Mouse (Mus musculus) layer of hippocampus, adult 8-10 months (tissue): ENCODE results near the gene Paf1. TPM values are rescaled to one million over a fixed set of nuclear protein-coding genes. Genes with fewer than 3 reads are reported as not detected.

Experiments used
- DNase-seq, 2 experiments: peaks; one replicate each; pipeline ENCODE4 v3.0.0; 2022; ENCODE audit warnings: low spot score in 2 of 2
- total RNA-seq, 4 experiments: library from RNA; stranded (reverse); gene quantifications; 2 replicates each; pipeline ENCODE4 v1.2.4; 2022

Paf1 gene
- total RNA-seq = 10 to 100 TPM; 72.9 to 77.5 (median 75.4) TPM

DNA sequence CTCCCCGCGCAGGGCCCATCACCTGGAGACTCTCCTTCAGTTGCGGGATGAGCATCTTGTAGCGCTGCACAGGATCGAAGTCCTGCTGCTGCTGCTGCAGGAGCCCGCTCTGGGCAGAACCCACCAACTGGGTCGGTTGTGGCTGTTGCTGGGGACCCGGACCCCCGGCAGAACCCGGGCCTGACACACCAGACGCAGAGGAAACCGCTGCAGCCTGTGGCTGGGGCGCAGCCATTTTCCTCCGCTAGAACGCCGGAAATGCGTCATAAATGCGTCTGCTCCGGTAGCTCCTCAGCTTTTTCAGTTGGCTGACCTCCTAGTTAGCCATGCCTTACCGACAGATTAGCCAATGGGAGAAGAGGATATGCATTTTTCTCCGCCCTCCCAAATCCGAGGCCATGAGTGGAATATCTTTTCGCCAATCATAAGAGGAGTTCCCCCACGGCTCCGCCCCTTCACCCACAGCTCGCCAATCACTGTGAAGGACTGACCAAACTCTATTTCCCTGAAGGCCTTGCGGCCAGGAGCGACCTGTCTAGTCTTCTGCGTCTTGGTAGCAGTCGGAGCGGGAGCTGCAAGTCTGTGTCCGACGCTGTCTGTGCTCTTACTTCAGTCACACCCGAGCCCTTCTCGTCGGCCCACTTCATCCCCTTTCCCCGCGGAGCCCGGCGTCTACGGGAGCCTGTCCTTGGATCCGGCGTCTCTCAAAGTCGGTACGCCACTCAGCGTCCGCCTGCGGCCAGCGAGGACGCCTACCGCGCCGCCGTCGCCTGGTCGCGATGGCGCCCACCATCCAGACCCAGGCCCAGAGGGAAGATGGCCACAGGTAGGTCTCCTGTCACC lies at the start of gene Paf1, which contains the start of gene Med29:
Paf1 (plus strand) TSS at position 523 of the 843 bp plus-strand sequence.
Med29 (minus strand) TSS at position 280 of the 843 bp plus-strand sequence.
- DNase-seq = peak; percentile 98 to 99

DNA sequence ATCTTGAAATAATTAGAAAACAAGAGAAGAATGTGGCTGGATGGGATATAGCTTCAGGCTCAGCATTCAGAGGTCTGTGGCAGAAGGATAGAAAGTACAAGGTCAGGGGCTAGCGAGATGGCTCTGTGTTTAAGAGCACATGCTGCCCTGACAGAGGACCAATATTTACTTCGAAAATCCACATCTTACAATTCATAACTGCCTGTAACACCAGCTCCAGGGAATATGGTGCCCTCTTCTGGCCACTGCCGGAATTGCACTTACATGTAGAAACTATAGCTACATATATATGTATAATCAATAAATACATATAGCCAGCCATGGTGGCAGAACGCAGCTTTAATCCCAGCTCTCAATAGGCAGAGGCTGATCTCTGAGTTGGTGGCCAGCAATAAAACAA lies 48.1 kb upstream of the Paf1 start:
- DNase-seq = peak in 1 of 2 experiments; percentile 65

GRCm38 (mm10) chr7:28347746-28348145 lies 45.0 kb upstream of the Paf1 start:
- no peak for DNase-seq

GRCm38 (mm10) chr7:28348601-28349000 lies 44.1 kb upstream of the Paf1 start:
- no peak for DNase-seq

GRCm38 (mm10) chr7:28350155-28350883 lies 42.4 kb upstream of the Paf1 start, which contains the start of gene Rps16:
TSS of gene Rps16 (plus strand) at chr7:28350652.
- peak; percentile 96 to 97 for DNase-seq

GRCm38 (mm10) chr7:28351676-28352191 lies 41.0 kb upstream of the Paf1 start:
- DNase-seq = no peak

DNA sequence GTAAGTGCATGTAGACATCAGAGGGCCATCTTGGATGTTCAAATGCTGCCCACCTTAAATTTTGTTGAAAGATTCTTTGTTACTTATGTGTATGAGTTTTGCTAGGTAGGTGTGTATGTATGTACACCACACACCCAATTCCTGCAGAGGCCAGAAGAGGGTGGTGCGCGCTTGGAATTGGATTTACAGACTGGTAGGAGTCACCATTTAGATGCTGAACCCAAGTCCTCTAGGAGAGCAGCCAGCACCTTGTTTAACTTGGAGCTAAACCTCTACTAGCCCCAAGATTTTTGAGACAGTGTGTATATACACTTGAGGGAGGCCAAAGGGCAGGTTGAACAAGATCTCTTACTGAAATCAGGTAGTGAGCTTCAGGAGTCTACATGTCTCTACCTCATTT lies 39.5 kb upstream of the Paf1 start:
- DNase-seq = no peak

DNA sequence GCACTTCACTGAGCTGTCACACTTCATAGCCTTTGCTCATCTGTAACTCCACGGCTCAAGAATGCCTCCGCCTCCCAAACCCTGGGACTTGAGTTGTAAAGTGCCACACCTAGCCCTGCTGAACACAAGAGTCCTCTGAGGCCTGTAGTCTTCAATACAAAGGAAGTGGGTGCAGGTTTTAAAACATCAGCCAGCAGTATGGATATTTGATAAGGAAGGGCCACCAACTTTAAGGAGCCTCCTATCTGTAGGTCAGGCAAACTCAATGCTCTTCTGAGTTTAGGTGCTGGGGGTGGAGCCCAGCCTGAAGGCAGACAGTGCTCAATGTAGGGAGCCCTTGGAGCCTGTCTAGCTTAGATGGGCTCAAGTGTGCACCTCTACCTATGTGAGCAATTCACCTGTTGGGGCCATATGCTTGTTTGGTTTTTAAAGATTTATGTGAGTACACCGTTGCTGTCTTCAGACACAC lies 38.6 kb upstream of the Paf1 start:
- DNase-seq = no peak

GRCm38 (mm10) chr7:28354596-28354995 lies 38.2 kb upstream of the Paf1 start:
- no peak for DNase-seq

- no peak for DNase-seq
Measured at GRCm38 (mm10) chr7:28355221-28355620, 37.5 kb upstream of the Paf1 start.

DNA sequence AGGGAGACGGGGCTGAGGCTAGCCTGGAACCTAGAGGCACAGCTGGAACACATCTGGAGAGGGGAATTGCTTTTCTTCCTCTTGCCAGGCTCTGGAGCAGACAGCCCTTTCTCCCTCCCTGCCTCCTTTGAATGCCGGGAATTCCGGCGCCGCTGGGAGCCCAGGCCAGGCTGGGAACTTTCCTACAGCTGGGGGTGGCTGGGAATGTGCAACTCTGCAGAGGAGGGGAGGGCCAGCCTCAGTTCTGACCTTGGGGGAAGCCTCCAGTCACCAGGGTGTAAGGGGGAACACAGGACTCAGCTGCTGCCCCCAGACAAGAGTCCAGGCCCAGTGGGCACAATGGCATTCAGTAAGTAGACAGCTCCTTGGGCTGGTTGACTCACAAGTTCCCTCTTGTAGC lies 35.8 kb upstream of the Paf1 start:
- no peak for DNase-seq

GRCm38 (mm10) chr7:28357984-28358383 lies 34.8 kb upstream of the Paf1 start:
- no peak for DNase-seq

GRCm38 (mm10) chr7:28358431-28358830 lies 34.3 kb upstream of the Paf1 start:
- DNase-seq = no peak

DNA sequence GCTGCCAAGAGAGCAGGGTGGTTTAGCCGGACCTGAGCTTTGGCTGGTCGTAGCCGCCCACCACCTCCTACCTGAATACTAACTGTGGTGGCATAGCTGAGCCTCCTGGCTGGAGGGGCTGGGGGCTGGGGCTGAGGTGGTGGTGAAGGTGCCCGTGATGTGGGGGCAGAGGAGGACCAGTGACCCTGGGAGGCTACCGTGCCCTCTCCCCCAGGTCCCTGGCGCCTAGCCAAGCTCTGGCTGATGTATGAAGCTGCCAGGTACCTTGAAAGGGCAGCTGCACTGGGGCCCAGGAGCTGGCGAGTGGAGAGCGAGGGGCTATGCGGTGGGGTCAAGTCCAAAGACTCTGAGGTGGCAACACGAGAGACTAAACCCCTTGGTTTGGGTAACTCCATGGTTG lies 32.9 kb upstream of the Paf1 start:
- no peak for DNase-seq

- DNase-seq = no peak
Measured at GRCm38 (mm10) chr7:28360291-28360690, 32.5 kb upstream of the Paf1 start.

DNA sequence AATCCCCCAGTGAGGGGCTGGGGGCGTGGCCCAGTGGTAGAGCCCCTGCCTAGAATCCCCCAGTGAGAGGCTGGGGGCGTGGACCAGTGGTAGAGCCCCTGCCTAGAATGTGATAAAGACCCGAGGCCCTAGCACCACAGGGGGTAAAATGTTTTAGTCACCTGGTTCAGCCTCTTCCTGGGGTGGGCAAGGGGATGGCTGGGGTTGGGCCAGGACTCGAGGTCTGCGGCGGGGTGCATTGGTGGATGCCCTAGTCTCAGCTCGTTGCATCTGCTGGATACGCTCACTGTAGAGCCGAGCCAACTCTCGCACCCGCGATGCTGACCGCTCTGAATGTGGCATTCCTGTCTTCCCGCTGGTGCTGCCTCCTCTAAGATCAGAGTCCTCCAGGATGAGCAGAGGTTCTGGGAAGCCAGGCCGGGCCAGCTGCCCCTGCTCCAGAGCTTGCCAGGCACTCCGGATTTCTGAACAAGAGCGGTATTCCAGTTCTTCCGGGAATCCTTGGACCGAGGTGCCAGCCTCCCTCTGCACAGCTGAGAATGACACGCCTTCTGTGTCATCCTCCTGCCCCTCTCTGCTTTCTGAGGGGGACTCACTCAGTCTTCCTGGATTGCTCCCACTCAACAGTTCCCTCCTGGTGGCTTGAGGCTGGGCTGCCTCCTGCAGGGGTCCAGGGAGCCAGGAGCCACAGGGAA lies 31.0 kb upstream of the Paf1 start:
- no peak for DNase-seq

DNA sequence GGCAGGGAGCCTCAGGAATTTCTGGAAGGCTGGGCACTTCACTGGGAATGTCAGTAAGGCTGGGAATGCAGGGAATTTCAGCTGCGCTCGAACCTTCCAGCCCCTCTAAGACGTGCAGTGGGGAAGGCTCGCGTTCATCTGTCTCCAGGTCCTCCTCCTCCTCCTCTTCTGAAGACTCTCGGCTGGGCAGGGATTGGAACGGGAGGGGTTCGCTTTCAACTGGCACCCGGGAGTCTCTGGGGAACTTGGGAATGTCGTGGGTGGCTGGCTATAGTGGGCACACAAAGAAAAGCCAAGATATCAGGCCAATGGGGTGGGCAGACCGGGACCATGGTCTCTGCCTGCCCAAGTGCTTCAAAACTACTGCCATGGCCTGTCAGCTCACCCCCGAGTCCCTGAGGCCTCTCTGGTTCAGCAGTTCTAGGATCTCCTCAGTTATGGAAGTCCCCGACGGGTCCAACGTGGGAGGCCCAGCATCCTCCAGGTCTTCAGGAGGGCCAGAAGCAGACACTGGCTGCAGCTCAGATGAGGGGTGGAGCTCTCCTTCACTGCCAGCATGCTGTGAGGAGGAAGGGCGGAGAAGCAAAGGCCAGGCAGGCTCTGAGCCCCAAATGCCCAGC lies 30.2 kb upstream of the Paf1 start:
- no peak for DNase-seq

DNA sequence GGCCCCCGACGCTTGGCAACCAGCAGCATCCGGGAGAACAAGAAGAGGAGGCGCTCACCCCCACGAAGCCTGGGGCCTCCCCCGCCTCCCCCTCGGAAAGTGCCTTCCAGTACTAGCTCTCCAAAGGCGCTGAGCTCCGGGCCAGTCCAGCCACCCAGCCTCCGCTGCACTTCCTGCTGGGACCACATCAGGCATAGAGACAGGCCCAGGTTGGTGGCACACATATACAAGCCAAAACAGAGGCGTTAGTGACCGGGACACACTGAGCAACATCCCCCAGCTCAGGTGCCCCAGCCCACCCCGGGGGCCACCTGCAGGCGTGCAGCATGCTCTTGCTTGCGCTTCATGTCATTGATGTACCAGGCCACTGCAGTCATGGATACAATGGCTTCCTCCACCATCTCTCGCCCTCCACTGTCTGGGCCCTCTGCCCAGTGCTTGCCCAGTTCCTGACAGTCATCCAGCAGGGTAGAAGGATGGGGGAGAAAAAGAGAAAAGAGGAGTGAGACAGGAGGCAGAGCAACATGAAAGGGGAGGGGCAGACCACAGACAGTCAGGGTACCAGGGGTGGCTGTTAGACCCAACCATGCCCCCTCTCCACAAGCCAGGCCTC lies 25.0 kb upstream of the Paf1 start:
- DNase-seq = no peak

DNA sequence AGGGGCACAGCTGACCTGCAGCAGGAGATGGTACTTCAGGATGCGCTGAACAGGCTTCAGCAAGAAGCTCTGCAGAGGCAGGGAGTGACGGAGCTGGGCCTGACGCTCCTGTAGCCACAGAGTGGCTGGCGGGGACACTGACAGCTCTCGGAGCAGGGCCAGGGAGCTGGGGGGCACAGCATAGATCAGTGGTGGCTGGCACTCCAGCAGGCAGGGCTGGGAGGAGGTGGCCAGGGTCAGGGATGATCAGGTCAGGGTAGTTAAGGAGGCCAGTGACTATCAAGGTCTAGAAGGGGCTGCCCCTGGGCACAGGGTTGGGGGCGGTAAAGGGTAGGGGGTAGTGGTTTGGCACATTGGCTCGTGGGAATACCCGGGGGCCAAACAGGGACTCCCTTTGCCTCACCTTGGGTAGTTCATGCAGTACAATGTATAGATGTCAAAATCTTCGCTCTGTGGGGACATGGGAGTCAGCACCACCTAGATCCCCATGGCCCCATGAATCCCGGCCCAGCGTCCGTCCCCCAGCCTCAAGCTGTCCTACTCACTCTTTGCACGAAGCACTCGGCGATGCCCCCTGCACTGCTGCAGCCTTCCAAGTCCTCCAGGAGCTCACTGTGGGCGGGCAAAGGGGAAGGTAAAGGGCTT lies 24.4 kb upstream of the Paf1 start:
- no peak for DNase-seq

DNA sequence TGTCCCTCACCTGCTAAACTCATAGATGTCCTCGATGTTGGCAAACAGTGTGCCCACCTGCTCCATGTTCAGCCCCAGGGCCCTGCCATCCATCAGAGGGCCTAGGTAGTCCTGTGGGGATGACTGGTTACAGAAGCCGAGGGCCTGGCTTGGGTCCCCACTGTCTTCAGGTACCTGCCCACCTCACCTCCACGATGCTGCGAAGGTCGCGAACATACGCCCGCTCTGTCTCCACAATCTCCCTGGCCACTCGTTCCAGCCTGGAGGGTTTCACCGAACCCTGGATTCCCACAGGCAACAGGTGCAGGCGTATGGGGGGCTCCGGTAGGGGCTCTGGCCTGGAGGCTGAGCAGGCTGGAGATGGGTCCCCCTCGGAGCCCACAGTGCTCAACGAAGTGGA lies 22.7 kb upstream of the Paf1 start:
- DNase-seq = no peak
